Mouse (Mus musculus) lung, embryonic 16.5 days (tissue): ENCODE measurements around the gene Jakmip3. TPM values are rescaled to one million over a fixed set of nuclear protein-coding genes. Genes with fewer than 3 reads are reported as not detected.

ENCODE experiments used
- ATAC-seq: fragments of 200-750 bp; cut with Nextera tagmentation; 2 replicates; pipeline ENCODE4 v1.8.0; 2017; ENCODE audit warnings: low read depth, mild to moderate bottlenecking, moderate library complexity
- H3K27ac ChIP-seq: fragments of 300-500 bp; sonication (generic); 2 replicates; pipeline ENCODE4 v1.5.1; 2014; ENCODE audit warnings: mild to moderate bottlenecking, control low read depth, low read length
- H3K27me3 ChIP-seq: fragments of 300-500 bp; sonication (generic); 2 replicates; pipeline ENCODE4 v1.6.1; 2014; ENCODE audit warnings: low read depth, low read length, mixed read lengths; ENCODE audit not compliant: control insufficient read depth, insufficient read depth
- H3K36me3 ChIP-seq: fragments of 300-500 bp; sonication (generic); 2 replicates; pipeline ENCODE4 v1.6.1; 2014; ENCODE audit warnings: low read length; ENCODE audit not compliant: control insufficient read depth, insufficient read depth
- H3K4me1 ChIP-seq: fragments of 300-500 bp; sonication (generic); replicated peaks from 2 replicates; pipeline ENCODE4 v1.6.1; 2014; ENCODE audit warnings: low read length, mixed read lengths; ENCODE audit not compliant: control insufficient read depth, insufficient read depth
- H3K4me2 ChIP-seq: fragments of 300-500 bp; sonication (generic); 2 replicates; pipeline ENCODE4 v1.6.1; 2014; ENCODE audit warnings: low read depth, low read length, control low read depth
- H3K4me3 ChIP-seq: fragments of 300-500 bp; sonication (generic); 2 replicates; pipeline ENCODE4 v1.5.1; 2014; ENCODE audit warnings: mild to moderate bottlenecking, low read length, control low read depth
- H3K9ac ChIP-seq: fragments of 300-500 bp; sonication (generic); 2 replicates; pipeline ENCODE4 v1.6.1; 2014; ENCODE audit warnings: low read length, control low read depth
- H3K9me3 ChIP-seq: fragments of 300-500 bp; sonication (generic); 2 replicates; pipeline ENCODE4 v1.6.1; 2016; ENCODE audit warnings: low read length; ENCODE audit not compliant: control insufficient read depth
- WGBS: fragments of 180-500 bp; shearing (Covaris S2); extraction: QIAGEN DNeasy Blood & Tissue Kit; methylation state at CpG from one replicate; pipeline ENCODE4 v1.1.7; 2014; 5-methylcytosine and 5-hydroxymethylcytosine counted together
- polyA plus RNA-seq: library from polyadenylated mRNA; unstranded; fragments of >200 nt; fragmentation: Nextera tagmentation; extraction: Ambion mirVana; gene quantifications from 2 replicates; pipeline ENCODE4 v1.2.1, GENCODE M21; 2015

Jakmip3 gene
- polyA plus RNA-seq, 1 experiment from 2014 or later, result 0.06 TPM

DNA sequence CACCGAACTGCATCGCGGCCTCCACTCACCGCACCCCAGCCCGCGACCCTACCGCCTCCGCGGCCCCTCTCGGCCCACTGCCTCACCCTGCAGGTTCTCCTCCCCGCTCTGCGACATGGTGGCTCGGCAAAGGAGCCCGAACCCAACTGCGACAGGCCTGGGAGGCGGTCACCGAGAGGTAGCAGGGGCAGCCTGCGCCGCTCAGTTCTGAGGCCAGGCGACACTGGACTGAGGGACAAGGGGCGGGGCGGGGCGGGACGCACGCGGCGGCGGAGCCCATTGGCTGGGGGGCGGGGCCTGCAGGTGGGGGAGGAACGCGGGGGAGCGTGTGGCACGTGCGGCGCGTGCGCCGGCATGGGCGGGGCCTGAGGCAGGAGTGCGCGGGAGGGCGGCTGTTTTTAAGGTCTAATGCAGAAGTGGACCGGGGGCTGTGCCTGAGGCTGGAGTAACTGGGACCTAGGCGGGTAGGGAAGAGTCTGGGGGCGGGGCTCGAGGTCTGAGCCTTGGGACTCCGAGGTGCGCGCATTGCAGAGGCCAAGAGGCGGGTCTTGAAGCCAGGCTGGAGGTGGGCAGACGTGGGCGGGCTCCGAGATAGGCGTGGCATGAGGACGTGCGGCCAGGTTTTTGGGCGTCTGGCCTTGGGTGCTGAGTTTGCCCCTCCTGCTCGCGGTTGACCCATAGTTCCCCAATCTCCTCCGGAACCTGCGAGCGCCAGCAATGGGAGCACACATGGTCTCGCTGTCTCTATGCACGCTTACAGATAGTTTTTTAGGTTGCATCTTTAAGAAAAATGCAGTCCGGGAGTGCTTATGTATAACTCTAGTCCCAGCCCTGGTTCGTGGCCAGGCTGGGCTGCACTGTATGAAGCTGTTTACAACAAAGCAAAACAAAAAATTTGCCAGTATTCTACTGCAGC, 31.0 kb upstream of the Jakmip3 start, which contains the start of gene Bnip3:
TSS of gene Bnip3 (minus strand) at position 243 of the 916 bp plus-strand sequence.
- peaks cover 21% of the 10 kb centered on the region for H3K4me1 ChIP-seq
- peak within 1 kb of the TSS; percentile 96 for H3K9ac ChIP-seq
- peak within 1 kb of the TSS; percentile 83 for H3K4me2 ChIP-seq
- under 1% methylated on average over 53 of the region's 66 CpGs for WGBS
- H3K27me3 ChIP-seq, result no peaks in the 10 kb centered on the region
- H3K27ac ChIP-seq, result peak within 1 kb of the TSS; percentile 83
- H3K36me3 ChIP-seq, result no peaks in the 10 kb centered on the region
- H3K9me3 ChIP-seq, result no peaks in the 10 kb centered on the region
- peak; percentile 95 for ATAC-seq
- H3K4me3 ChIP-seq, result peak within 1 kb of the TSS; percentile 89

- ATAC-seq, result no peak
- WGBS, result 24% methylated on average over 7 of the region's 7 CpGs
- Histone ChIP-seq H3K9ac (peak overlapping the region; percentile 67), H3K4me1 (peaks cover 21% of the 10 kb centered on the region), H3K27me3 (no peaks in the 10 kb centered on the region), H3K4me3 (peak overlapping the region; percentile 89), H3K36me3 (no peaks in the 10 kb centered on the region), H3K27ac (peak overlapping the region; percentile 83), H3K4me2 (peak overlapping the region; percentile 83), H3K9me3 (no peaks in the 10 kb centered on the region)
Observed at GRCm38 (mm10) chr7:138910193-138910562, 30.4 kb upstream of the Jakmip3 start.

DNA sequence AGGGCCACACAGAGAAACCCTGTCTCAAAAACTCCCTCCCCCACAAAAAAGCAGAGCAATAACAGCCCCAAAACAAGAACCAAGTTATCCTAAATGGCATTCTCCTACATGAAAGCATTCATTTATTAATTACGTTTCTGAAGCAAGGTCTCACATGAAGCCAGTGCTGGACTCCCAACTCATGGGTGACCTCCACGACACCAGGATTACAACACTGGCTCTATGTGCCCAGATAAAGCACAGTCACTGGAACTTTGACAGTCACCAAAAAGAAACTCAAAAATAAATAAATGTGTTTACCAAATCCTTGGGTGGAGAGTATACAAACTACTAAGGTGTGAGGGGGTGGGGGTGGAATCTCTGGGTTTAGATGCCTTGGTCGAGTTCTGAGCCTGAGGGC, 26.9 kb upstream of the Jakmip3 start:
- H3K27ac ChIP-seq, result no peak overlapping the region
- H3K9ac ChIP-seq, result no peak overlapping the region
- H3K36me3 ChIP-seq, result no peaks in the 10 kb centered on the region
- no peak overlapping the region for H3K4me2 ChIP-seq
- no peak overlapping the region for H3K4me3 ChIP-seq
- WGBS, result 66% methylated on average over 3 of the region's 3 CpGs
- H3K9me3 ChIP-seq, result no peaks in the 10 kb centered on the region
- H3K4me1 ChIP-seq, result peaks cover 7% of the 10 kb centered on the region; the same call in 1 of the 2 replicates
- no peak for ATAC-seq
- no peaks in the 10 kb centered on the region for H3K27me3 ChIP-seq

GRCm38 (mm10) chr7:138919156-138919944, 21.2 kb upstream of the Jakmip3 start:
- H3K9ac ChIP-seq, result peak overlapping the region; percentile 60
- peak overlapping the region; percentile 77 for H3K4me2 ChIP-seq
- no peaks in the 10 kb centered on the region for H3K9me3 ChIP-seq
- no peaks in the 10 kb centered on the region for H3K36me3 ChIP-seq
- peak overlapping the region; percentile 94 for H3K27ac ChIP-seq
- ATAC-seq, result peak; percentile 91
- no peaks in the 10 kb centered on the region for H3K27me3 ChIP-seq
- peaks cover 11% of the 10 kb centered on the region for H3K4me1 ChIP-seq
- WGBS, result under 1% methylated on average over 26 of the region's 26 CpGs
- H3K4me3 ChIP-seq, result peak overlapping the region; percentile 48

- H3K4me3 ChIP-seq, result no peak overlapping the region
- H3K36me3 ChIP-seq, result no peaks in the 10 kb centered on the region
- no peak overlapping the region for H3K4me2 ChIP-seq
- no peak overlapping the region for H3K27ac ChIP-seq
- WGBS, result 95% methylated on average over 8 of the region's 8 CpGs
- no peaks in the 10 kb centered on the region for H3K9me3 ChIP-seq
- H3K9ac ChIP-seq, result no peak overlapping the region
- no peak for ATAC-seq
- H3K27me3 ChIP-seq, result no peaks in the 10 kb centered on the region
- H3K4me1 ChIP-seq, result peaks cover 11% of the 10 kb centered on the region
Observed at GRCm38 (mm10) chr7:138921611-138922010, 18.9 kb upstream of the Jakmip3 start.

DNA sequence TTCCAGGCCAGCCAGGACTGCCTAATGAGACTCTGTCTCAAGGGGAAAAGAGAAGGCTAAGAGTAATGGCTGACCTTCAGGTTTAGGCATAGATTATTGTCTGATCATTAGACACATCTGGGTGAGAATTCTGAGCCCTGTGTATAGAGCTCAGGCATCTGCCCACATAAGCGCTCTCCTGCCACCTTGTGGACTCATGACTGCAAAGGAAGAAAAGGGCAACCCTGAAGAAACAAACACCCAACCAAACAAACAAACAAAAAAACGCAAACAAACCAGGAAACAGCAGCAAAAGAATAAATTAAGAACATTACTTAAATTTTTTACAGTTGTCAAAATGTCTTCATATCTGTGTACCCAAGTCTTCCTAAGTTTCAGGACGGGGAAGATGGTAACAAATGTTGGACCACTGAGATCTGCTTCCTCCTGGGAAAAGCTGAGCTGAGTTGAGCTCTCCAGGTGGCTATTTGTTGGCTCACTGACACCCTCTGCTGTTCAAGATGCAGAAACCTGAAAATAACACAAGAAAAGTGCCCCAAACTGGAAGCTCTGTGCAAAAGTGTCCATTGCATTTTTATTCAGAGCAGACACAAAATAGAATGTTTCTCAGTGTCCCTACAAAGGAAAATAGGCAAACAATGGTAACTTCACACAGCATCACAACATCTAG, 16.6 kb upstream of the Jakmip3 start:
- H3K9me3 ChIP-seq, result no peaks in the 10 kb centered on the region
- no peak overlapping the region for H3K9ac ChIP-seq
- H3K4me1 ChIP-seq, result peaks cover 10% of the 10 kb centered on the region
- ATAC-seq, result no peak
- no peaks in the 10 kb centered on the region for H3K36me3 ChIP-seq
- H3K4me2 ChIP-seq, result no peak overlapping the region
- H3K27ac ChIP-seq, result no peak overlapping the region
- no peaks in the 10 kb centered on the region for H3K27me3 ChIP-seq
- 4% methylated on average over 3 of the region's 3 CpGs for WGBS
- no peak overlapping the region for H3K4me3 ChIP-seq

DNA sequence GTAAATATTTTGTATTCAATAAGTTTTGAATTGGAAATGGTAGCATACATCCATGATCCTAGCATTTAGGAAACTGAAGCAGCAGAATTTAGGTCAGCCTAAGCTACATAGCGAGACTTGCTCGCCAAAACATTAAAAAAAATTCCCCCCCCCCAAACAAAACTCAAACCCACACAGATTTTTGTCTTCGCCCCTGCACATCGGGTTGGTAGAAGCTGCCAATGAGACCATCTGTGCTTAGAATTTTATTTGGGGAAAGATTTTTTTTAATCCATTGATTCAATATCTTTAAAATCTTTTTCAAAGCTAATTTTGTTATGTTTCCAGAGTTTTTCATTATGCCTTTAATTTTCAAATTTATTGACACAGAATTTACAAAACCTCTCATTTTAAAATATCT, 12.1 kb upstream of the Jakmip3 start:
- no peaks in the 10 kb centered on the region for H3K36me3 ChIP-seq
- no peak overlapping the region for H3K27ac ChIP-seq
- no peak for ATAC-seq
- H3K9me3 ChIP-seq, result no peaks in the 10 kb centered on the region
- no peak overlapping the region for H3K4me2 ChIP-seq
- no peaks in the 10 kb centered on the region for H3K27me3 ChIP-seq
- no peaks in the 10 kb centered on the region for H3K4me1 ChIP-seq
- 85% methylated on average over 4 of the region's 4 CpGs for WGBS
- H3K4me3 ChIP-seq, result no peak overlapping the region
- H3K9ac ChIP-seq, result no peak overlapping the region

- no peak overlapping the region for H3K4me3 ChIP-seq
- no peak overlapping the region for H3K9ac ChIP-seq
- 91% methylated on average over 3 of the region's 3 CpGs for WGBS
- no peaks in the 10 kb centered on the region for H3K4me1 ChIP-seq
- H3K4me2 ChIP-seq, result no peak overlapping the region
- no peaks in the 10 kb centered on the region for H3K36me3 ChIP-seq
- no peak for ATAC-seq
- peaks cover 7% of the 10 kb centered on the region for H3K27me3 ChIP-seq
- H3K9me3 ChIP-seq, result no peaks in the 10 kb centered on the region
- no peak overlapping the region for H3K27ac ChIP-seq
Observed at GRCm38 (mm10) chr7:138934523-138934922, 6.0 kb upstream of the Jakmip3 start.

DNA sequence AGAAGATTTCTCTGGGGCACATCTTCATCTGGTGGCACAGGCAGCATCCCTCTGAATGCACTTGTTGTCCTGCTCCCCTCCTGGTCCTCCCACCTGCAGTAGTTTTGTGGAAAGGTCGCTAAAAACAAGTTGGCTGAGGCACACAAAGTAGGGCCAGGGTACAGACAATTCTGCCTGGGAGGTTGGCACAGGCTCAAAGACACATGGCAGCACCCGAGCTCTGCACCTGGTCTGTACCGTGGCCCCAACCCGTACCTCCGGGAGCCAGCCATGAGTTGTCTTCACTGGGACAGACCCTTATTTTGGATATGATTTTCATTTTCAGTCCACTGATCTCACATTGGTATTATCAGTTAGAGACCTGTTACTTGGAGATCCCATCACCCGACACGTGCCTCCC, 1.5 kb upstream of the Jakmip3 start:
- Histone ChIP-seq H3K9ac (no peak overlapping the region), H3K27me3 (peaks cover 48% of the 10 kb centered on the region), H3K4me1 (peaks cover 5% of the 10 kb centered on the region), H3K36me3 (no peaks in the 10 kb centered on the region), H3K4me2 (no peak overlapping the region), H3K27ac (no peak overlapping the region), H3K9me3 (no peaks in the 10 kb centered on the region), H3K4me3 (no peak overlapping the region)
- no peak for ATAC-seq
- WGBS, result 79% methylated on average over 7 of the region's 7 CpGs
